Mouse (Mus musculus) adrenal gland, adult 2 months (tissue): ENCODE data around the gene Dhrs9. TPM values are rescaled to one million over a fixed set of nuclear protein-coding genes. Genes with fewer than 3 reads are reported as not detected.
"Not testable (repeated sequence)": the region's sequence is repeated elsewhere in the genome, so short reads cannot be mapped to it uniquely, and the experiment has no call there.

ENCODE experiments used
- DNase-seq: peaks from one replicate; pipeline ENCODE4 v3.0.0; 2021
- long read RNA-seq: library from polyadenylated mRNA; stranded (forward); transcript quantifications from one replicate; pipeline ENCODE4 v2.0.0, GENCODE M21; 2021
- polyA plus RNA-seq: library from polyadenylated mRNA; depleted of rRNA; stranded (reverse); fragments of >200 nt; gene quantifications from 2 replicates; pipeline ENCODE4 v1.2.3, GENCODE M21; 2012; rRNA removed
- total RNA-seq, 2 experiments: library from RNA; stranded (reverse); gene quantifications; 2 replicates each; pipeline ENCODE4 v1.2.3; 2021

Dhrs9 gene
- total RNA-seq (1 to 10 TPM; 3.0 to 4.8 TPM), polyA plus RNA-seq (0.08 and 0.23 TPM in 2 replicates)
- long read RNA-seq, full-length matches to known transcripts: 1 of 1 reads
- long read RNA-seq, partial matches to known transcripts: 0 of 1 reads
- long read RNA-seq, other reads (novel, unspliced or antisense): 0 of 1 reads

GRCm38 (mm10) chr2:69380281-69380680 lies at the start of gene Dhrs9:
Gene Dhrs9, plus strand, starts transcription at chr2:69380445.
- DNase-seq: peak; percentile 73

- DNase-seq: not testable (repeated sequence)
Observed at GRCm38 (mm10) chr2:69331523-69331922, 48.7 kb upstream of the Dhrs9 start.

- DNase-seq: no peak
Observed at GRCm38 (mm10) chr2:69341506-69341905, 38.7 kb upstream of the Dhrs9 start.

GRCm38 (mm10) chr2:69342496-69343221 lies 37.6 kb upstream of the Dhrs9 start, which contains the start of gene Abcb11:
Gene Abcb11, minus strand, starts transcription at chr2:69342616.
- DNase-seq: no peak

GRCm38 (mm10) chr2:69355402-69355801 lies 24.8 kb upstream of the Dhrs9 start:
- DNase-seq: not testable (repeated sequence)

- peak; percentile 10 for DNase-seq
Observed at GRCm38 (mm10) chr2:69364831-69365230, 15.4 kb upstream of the Dhrs9 start.

- DNase-seq: no peak
Observed at GRCm38 (mm10) chr2:69365275-69365674, 15.0 kb upstream of the Dhrs9 start.

GRCm38 (mm10) chr2:69376780-69377179 lies 3.5 kb upstream of the Dhrs9 start:
- DNase-seq: no peak

- no peak for DNase-seq
Observed at GRCm38 (mm10) chr2:69379801-69380200, 444 bp upstream of the Dhrs9 start.

GRCm38 (mm10) chr2:69381740-69382139 lies 1.5 kb downstream of the Dhrs9 start:
- DNase-seq: no peak

- no peak for DNase-seq
Observed at GRCm38 (mm10) chr2:69382838-69383237, 2.6 kb downstream of the Dhrs9 start.

GRCm38 (mm10) chr2:69386118-69386871 lies 6.0 kb downstream of the Dhrs9 start:
- DNase-seq: no peak

- no peak for DNase-seq
Observed at GRCm38 (mm10) chr2:69393947-69394346, 13.7 kb downstream of the Dhrs9 start.

GRCm38 (mm10) chr2:69395597-69396248 lies 15.5 kb downstream of the Dhrs9 start:
- DNase-seq: no peak

- DNase-seq: no peak
Observed at GRCm38 (mm10) chr2:69396760-69397435, 16.7 kb downstream of the Dhrs9 start.

GRCm38 (mm10) chr2:69400866-69401604 lies 20.8 kb downstream of the Dhrs9 start:
- DNase-seq: peak; percentile 43

GRCm38 (mm10) chr2:69401891-69402290 lies 21.6 kb downstream of the Dhrs9 start:
- no peak for DNase-seq

- no peak for DNase-seq
Observed at GRCm38 (mm10) chr2:69402309-69402708, 22.1 kb downstream of the Dhrs9 start.

- peak; percentile 30 for DNase-seq
Observed at GRCm38 (mm10) chr2:69405692-69406091, 25.4 kb downstream of the Dhrs9 start.

- DNase-seq: no peak
Observed at GRCm38 (mm10) chr2:69414539-69414938, 34.3 kb downstream of the Dhrs9 start.

- no peak for DNase-seq
Observed at GRCm38 (mm10) chr2:69415070-69415469, 34.8 kb downstream of the Dhrs9 start.
